Mouse (Mus musculus): Measurements from ENCODE around the gene Phactr3.

GRCm38 (mm10) chr2:178246767-178247166 is 128.0 kb downstream of the Phactr3 start:
- no peak for TF ChIP-seq POLR2A (IDR thresholded peaks at IDR 0.05; ENCODE audit: control insufficient read depth, extremely low read depth, insufficient read depth, low read length, poor library complexity)
- no peak for TF ChIP-seq CTCF (IDR thresholded peaks at IDR 0.05; ENCODE audit: borderline replicate concordance, control insufficient read depth, extremely low read depth, insufficient read depth, low read length, poor library complexity)
